Mouse (Mus musculus) heart, postnatal 4 days (tissue): ENCODE data around the gene Gm128. TPM values are rescaled to one million over a fixed set of nuclear protein-coding genes. Genes with fewer than 3 reads are reported as not detected.
"Not testable (repeated sequence)": the region's sequence is repeated elsewhere in the genome, so short reads cannot be mapped to it uniquely, and the experiment has no call there.

ENCODE experiments used
- DNase-seq: peaks from one replicate; pipeline ENCODE4 v3.0.0; 2021
- total RNA-seq, 2 experiments: library from RNA; stranded (reverse); gene quantifications; 2 replicates each; pipeline ENCODE4 v1.2.3; 2021

The Gm128 gene
- total RNA-seq, 2 experiments from 2014 or later, result 0.14 TPM; not detected in 1

DNA sequence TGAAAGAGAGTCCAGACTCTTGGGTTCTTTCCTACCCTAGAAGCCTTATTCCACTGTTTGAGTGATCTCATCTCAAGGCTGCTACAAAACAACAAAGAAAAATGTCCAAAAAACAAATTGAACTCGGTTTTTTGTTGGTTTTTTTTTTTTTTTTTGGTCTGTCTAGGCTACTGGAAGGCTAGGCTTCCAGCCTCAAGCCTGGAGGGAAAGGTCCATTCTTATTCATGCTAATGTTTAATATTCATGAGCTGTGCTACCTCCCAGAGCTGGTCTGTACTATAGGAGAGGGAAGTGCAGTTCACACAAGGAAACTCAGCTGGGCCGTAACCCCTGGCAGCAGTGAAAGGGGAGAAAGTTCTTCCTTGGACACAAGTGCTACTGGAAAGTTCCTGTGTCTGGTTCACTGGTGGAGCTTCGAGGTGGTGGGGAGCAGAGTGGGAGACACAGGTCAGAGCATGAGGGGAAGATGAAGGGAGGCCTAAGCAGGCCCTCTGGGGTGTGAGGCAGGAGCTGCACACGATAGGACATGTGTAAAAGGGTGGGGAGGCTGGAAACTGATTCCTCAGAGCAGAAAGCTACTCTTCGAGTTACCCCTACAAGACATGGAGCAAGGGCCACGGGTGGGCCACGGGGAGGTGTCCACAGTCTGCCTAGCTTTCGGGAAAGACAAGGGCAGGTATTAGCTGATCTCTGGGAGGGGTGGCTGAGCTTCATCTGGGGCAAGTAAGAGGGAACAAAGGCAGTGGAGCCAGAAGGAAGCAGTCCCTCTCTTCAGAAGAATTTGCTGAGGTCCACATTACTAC, 10.7 kb downstream of the Gm128 start:
- no peak for DNase-seq

DNA sequence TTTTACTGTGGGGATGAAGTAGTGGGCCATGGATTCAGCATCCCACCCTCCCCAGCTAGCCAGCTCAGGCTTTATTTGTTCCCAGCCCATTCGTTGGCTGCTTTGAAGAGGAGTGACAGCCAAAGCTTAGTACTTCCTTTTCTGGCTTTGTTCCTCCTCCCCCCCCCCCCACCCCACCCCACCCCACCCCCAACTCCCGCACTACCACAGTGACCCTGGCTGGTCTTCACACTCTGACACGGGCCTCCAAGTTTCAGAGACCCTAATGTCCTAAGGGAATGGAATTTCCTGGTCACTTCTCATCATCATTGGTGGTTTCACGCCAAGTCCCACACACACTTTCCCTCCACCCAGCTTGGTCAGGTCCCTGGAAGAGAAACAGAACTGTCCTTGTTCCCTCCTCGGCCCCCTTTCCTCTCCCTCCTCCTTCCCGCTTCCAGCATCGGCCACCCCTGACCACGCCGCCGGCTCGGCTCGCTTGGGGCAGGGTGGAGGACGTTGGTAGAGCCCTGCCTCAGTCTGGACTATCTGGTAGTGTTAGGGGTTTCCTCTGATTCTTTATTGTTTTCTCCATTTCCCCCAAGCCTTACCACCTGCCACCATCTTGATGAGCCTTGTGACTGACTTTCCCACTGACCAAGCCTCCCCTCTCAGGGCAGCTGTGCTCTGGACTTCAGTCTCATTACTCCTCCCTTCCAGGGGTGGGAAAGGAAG, 11.5 kb downstream of the Gm128 start:
- peak; percentile 67 for DNase-seq

DNA sequence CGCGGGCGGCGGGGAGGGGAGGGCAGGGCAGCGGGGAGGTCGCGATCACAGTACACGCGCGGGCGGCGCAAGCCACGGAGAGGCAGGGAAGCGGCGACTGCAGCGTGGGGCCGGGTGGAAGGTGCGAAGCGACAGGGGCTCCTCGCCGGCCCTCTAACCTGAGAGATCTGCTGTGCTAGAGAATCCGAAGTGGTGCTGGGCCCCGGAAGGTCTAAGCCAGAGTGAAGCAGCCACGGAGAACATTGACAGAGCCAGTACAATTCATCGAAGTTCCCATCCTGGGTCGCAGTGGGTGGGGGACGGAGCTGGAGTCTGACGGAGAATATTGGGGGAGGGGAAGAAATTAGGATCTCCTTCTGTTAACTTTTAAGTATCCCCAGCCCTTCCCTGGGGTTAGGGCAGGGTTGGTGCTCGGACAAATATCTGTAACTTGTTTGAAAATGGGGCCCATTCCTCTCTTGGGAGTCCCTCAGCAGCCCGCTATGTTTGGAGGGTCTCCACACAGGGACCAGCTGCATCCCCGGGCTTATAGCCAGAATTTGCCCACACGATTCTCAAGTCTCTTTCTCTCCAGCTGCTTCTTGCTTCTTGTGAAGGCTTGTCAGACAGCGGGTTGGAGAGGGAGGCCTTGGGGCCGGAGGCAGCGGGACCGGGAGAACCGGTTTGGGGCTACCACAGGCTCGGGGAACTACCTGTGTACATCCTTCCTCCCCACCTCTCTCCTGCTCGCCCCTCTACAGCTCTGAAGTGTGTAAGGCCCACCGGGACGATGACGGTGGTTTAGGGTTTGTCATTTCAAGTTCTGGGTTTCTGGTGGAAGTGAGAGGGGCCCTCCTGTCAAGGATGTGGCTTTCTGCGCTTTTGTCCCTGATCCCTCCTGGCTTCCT, 12.3 kb downstream of the Gm128 start:
- DNase-seq, result peak; percentile 42

DNA sequence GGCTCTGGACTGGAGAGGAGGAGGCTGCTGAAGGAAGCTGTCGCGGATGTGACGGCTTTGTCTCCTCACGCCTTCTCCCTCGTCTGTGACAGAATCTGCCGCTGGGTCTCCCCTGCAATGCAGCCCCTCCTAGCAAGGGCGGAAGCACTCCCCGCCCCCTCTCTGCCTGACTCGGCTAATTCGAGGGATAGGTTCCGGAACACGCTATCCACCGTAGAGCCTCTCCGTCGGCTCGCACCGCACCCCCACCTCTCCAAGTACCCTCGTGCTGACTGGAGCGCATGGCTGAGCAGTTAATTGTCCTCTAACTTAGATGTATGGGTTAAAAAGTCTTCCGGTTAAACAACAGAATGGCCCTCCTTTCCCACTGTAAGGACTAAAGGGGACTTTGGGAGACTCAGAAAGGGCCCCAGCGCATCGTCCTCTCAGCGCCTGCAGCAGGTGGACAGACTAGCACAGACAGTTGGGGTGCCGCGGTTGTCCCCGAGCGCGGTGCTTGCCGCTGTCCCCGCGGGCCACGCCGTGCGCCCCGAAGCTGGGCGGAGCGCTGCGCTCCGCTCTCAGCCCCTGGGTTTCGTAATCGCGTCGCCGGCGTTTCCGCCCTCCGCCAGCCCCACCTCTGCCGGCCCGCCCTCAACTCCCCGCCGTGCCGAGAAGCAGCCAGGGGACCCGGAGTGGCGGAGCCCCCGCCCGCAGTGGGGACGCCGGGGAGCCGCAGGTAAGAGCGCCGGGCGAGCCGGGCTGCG, 13.1 kb downstream of the Gm128 start, which contains the start of gene Cdc42se1:
Gene Cdc42se1, plus strand, starts transcription at position 585 of the 746 bp plus-strand sequence.
- peak; percentile 88 for DNase-seq

DNA sequence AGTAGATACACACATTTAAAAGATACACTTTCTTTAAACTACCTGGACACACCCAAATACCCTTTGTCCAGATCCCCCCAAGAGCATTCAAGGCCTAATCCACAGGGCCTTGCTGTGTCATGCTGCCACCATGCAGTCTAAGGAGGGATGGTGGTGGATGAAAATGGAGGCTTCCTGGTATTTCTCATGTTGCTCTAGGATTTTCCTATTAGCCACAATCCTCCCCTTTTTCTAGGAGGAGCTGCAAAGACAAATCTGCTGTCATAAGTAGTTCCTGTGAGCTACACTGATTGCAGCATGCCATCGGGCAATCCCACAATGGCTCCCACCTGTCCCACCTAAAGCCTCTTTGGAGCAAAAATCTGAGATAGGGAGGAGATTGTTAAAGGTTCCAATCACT, 14.2 kb downstream of the Gm128 start:
- no peak for DNase-seq

DNA sequence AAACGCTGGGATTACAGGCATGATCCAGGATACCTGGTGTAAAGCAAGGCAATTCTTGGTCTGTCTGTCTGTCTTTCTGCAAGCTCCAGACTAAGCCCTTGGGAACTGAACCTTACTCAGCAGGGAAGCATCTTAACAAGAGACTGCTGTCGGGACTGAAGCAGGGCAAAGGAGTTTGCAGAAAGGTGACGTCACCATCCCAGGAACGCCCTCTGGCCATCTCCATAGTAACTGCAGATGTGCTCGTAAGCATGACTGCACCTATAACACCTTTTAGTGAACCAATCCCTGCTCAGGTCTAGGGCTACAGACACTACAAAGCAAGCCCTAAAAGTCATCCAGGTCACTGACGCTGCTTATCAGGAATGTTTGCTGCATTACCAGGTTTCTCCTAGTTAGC, 17.1 kb downstream of the Gm128 start:
- DNase-seq, result no peak

DNA sequence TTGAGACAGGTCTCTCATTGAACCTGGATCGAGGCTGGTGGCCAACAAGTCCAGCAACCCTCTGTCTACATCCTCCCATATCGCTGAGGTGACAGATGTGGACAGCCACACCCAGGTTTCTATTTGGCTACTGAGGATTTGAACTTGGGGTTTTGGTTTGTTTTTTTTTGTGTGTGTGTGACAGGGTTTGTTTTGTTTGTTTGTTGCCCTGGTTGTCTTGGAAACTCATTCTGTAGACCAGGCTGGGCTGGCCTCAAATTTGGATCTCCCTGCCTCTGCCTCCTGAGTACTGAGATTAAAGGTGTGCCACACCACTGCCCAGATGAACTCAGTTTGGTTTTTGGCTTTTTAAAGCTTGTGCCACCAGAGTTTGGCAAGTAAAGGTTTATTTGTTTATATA, 18.4 kb downstream of the Gm128 start:
- no peak for DNase-seq

DNA sequence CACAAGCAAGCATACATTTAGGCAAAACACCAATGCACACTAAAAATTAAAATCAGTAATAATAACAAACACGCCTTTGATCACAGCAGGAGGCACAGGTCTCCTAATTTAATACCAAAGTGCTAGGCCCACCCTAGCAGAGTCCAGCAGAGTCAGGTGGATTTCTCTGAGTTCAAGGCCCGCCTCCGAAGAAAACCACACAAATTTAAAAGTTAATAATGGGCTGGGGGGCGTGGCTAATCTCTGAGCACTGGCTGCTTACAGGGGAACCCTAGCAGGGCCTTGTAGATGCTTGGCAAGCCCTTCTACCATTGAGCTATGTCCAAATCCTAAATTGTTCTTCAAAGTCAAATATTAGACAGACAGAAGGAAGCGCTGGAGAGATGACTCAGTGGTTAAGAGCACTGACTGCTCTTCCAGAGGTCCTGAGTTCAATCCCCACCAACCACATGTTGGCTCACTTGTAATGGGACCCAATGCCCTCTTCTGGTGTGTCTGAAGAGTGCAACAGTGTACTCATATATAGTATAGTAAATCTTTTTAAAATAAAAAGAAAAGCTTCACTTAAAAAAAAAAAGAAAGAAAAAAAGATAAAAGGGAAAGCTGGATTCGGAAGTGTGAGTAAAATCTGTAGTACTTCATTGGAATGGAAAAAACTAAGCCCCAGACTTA, 22.8 kb downstream of the Gm128 start:
- no peak for DNase-seq

DNA sequence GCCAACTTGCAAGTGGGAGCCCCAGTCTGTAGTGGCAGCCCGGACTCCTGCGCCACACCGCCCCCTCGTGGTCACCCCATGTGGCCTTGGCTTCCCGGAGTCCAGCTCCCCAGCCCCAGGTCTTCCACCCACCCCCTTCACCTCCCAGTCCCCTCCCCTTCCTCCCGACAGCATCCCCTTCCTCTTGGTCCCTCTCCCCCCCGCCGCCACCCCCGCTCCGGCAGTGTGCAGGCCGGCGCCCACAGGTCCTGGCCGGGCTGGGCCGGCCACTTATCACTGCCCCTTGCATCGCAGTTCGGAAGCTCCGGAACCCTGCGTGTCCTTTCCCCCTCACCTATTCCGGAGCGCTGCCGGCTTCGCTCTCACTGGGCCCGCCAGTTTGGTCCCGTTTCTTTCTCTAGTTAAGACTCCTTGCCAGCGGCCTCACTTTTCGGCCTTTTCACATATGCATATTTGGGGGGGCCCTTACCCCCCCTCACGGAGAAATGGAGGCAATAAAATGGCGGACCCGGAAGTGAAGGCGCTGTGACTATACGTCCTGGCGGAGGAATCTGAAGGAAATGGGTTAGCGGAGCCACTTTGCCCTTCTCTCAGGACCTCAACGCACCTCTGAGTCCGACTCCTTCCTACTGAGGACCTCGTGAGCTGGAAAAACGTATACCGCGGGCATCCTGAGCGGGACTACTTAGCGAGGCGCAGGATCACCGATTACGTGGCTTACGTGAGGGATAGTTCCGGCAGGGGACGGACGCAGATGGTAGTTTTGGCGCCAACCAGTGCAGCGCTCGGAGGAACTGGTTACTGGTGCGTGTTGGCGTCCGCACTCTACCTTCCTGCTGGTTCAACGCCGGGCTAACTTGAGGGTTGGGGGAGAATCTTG, 23.9 kb downstream of the Gm128 start, which contains the start of gene Gabpb2:
Gene Gabpb2, minus strand, starts transcription at position 662 of the 880 bp plus-strand sequence.
- DNase-seq, result peak; percentile 99

DNA sequence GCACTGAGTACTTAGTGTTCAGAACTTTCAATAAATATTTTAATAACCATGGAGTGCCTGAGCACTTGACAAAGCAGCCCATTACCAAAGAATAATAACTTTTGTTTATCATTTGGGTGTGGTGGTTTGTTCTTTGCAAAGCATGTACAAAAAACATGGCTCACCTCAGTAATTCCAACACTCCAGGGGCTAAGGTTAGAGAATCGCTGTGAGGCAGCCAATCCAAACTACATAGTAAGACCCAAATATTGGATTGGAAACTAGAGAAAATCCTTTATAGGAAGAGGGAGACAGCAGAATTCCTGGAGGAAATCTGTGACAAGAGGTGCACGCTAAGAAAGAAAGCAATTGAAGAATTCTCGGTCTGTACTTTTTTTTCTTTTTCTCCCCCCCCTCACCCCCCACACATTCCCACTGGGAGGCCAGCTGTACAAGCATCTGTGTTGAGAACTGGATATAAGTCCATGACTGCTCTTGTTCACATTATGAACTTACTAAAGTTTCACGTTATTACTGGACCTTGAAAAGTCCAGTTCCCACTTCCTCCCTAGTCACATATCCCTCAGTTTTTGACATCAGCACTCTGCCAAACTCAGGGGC, 24.6 kb downstream of the Gm128 start:
- no peak for DNase-seq

DNA sequence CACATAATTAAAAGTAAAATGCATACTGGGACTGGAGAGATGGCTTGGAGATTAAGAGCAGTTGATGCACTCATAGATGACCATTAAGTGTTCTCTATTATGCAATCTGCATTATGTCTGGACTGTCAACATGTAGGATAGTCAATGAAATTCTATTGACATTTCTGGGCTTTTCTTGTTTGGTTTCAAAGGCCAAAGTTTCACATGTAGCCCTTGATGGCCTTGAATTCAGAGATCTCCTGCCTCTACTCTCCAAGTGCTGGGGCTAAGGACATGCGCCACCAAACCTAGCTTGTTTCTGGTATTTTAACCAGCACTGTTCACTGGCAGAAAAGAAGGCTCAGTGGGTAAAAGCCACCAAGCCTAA, 27.8 kb downstream of the Gm128 start:
- DNase-seq, result no peak

DNA sequence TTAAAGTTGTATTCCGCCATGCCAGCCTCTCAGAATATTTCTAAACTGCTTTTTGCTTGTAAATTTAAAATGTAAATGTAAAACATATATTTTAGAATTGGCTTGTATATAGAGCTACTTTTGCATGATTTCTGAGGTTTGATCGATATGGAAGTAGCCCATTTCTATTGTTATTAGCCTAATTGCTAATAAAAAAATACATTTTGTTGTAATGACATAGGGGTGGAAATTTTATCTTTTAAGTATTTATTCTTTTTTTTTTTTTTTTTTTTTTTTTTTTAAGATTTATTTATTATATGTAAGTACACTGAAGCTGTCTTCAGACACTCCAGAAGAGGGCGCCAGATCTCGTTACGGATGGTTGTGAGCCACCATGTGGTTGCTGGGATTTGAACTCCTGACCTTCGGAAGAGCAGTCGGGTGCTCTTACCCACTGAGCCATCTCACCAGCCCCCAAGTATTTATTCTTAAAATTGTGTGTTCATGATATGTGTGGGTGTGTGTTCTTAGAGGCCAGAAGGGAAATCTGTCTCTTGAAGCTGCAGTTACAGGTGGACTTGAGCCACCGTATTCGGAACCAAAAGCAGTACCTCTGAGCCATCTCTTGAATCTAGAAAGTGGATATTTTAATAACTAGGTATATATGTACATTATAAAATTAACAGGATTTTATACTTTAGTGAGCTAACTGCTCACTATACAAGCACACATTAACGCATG, 28.3 kb downstream of the Gm128 start:
- DNase-seq, result not testable (repeated sequence)

DNA sequence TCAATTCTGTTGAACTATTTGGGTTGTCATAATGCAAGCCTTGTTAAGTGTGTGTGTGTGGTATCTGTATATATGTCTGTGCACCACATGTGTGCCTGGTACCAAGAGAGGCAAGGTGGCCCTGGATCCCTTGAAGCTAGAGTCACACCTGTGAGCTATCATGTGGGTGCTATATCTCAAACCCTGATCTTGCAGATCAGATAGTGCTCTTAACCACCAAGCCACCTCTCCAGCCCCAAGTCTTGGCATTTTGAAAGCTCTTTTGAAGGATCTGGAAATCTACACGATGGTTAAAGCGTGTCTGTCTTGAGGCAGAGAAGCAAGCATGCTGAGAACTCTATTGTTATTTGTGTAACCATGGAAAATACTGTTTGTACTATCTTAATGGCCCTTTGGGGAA, 30.8 kb downstream of the Gm128 start:
- DNase-seq, result no peak

DNA sequence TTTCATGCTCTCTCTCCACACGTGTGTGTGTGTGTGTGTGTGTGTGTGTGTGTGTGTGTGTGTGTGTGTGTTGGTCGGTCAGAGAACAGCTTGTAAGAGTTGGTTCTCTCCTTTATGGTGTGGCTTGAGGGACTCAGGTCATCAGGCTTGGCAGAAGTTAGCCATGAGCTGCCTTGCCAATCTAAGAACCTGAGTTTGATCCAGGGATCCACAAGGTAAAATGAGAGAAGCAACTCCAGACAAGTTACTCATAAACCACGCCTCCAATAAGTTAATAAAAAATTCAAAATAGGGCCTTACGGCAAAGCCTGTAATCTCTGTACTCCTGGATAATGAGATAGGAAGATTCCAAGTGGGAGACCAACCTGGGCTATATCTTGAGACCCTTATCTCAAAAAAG, 33.1 kb downstream of the Gm128 start:
- no peak for DNase-seq

DNA sequence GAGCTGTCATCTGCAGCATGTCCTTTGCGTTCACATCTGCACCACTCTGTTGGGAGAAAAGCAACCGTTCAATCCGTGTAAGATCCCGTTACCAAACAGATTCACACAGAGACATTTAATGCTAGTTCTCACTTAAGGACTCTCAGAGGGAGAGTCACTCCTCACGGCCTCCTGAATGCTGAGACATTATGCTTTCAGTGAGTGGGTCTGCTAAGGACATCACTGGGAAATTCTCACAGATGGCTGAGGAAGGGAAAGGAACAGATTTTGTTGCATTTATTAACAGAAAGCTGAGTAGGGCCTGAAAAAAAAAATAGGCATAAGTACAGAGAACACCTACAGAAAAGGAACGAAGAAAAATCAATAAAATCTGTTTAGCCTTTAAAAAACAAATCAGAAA, 37.5 kb downstream of the Gm128 start:
- DNase-seq, result no peak

DNA sequence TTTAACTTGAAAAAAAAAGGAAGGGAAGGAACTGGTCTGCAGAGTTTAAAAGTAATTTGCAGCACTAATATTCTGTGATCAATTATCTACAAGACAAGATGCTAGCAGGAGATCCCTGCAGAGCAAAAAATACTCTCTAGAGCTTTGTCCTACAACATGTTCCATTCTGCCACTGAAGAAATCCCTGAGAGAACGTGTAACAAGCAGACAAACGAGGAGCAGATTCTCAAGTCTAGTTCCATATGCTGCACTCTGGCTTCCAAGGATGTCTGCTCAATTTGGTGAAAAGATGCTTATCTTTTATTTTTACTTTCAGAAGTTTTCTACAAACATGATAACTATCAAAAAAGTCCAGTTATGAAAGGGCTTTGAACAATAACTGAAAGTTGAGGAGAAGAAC, 40.8 kb downstream of the Gm128 start:
- no peak for DNase-seq

DNA sequence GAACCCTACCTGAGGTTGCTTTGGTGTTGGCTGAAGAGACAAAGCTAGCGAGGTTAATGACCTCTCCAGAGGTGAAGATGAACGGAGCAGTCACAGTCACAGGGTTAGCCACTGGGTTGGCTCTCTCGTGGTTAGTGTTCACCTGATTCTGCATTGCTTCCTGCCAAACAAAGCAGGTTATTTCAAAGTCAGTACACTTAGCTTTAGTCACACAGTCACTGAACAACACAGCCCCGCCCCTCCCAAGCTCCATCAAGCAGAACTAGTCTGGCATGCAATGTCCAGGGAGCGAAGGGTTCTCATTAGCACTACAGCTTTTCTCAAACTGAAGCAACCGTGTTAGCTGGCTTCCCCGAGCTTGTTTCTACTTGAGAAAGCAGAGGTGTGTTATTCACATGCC, 41.3 kb downstream of the Gm128 start:
- DNase-seq, result no peak

DNA sequence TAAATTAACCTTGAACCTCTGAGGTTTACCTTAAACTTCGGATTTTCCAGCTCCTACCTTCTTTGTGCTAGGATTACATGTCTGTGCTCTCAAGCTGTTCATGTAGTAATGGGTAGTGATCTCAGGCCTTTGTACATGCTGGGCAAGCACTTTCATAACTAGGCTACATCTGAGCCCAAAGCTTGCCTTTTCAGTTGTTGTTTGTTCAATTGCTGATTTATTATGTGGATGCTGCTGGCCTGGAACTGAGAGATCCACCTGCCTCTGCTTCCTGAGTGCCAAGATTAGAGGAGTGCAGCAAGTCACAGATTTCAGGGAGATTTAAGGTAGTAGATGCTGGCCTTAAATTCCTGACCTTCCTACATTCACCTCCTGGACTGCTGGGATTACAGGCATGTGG, 42.3 kb downstream of the Gm128 start:
- DNase-seq, result no peak

DNA sequence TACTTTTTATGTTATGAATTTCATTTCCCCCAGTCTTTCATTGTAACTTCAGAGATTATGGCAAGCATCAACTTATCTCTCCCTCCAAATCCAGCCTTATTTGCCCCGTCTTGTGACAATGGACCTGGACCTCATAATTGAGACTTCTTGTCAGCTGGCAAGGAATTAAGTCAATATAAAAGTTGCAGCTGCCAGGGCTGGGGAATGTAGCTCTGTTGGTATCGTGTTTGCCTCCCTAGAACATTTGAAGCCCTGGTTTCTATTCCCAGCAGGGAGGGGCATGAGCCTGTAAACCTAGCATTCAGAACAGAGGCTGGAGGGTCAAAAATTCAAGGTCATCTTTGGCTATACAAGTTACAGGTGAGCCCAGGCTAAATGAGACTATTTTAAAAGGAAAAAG, 45.6 kb downstream of the Gm128 start:
- DNase-seq, result no peak
